Mouse (Mus musculus) kidney, embryonic 14.5 days (tissue): ENCODE measurements around the gene Cant1. TPM values are rescaled to one million over a fixed set of nuclear protein-coding genes. Genes with fewer than 3 reads are reported as not detected.
A peak's percentile ranks its signal among the peaks of the same experiment; 100 is the strongest.

Experiments used
- ATAC-seq: fragments of 200-750 bp; cut with Nextera tagmentation; 2 replicates; pipeline ENCODE4 v1.8.0; 2017; ENCODE audit warnings: moderate number of reproducible peaks, mild to moderate bottlenecking, moderate TSS enrichment, moderate library complexity; ENCODE audit not compliant: low FRiP score, low TSS enrichment
- H3K27ac ChIP-seq: fragments of 300-500 bp; sonication (generic); 2 replicates; pipeline ENCODE4 v1.5.1; 2014; ENCODE audit warnings: low read depth, mild to moderate bottlenecking, low read length, moderate library complexity, mixed read lengths
- H3K27me3 ChIP-seq: fragments of 300-500 bp; sonication (generic); 2 replicates; pipeline ENCODE4 v1.6.1; 2014; ENCODE audit warnings: mild to moderate bottlenecking, low read length; ENCODE audit not compliant: control insufficient read depth, insufficient read depth
- H3K36me3 ChIP-seq: fragments of 300-500 bp; sonication (generic); 2 replicates; pipeline ENCODE4 v1.6.1; 2014; ENCODE audit warnings: low read length, mixed read lengths; ENCODE audit not compliant: control insufficient read depth, insufficient read depth
- H3K4me1 ChIP-seq: fragments of 300-500 bp; sonication (generic); 2 replicates; pipeline ENCODE4 v1.6.1; 2014; ENCODE audit warnings: low read length, mixed read lengths; ENCODE audit not compliant: control insufficient read depth, insufficient read depth
- H3K4me2 ChIP-seq: fragments of 300-500 bp; sonication (generic); replicated peaks from 2 replicates; pipeline ENCODE4 v1.6.1; 2014; ENCODE audit warnings: low read depth, mild to moderate bottlenecking, low read length
- H3K4me3 ChIP-seq: fragments of 300-500 bp; sonication (generic); 2 replicates; pipeline ENCODE4 v1.5.1; 2014; ENCODE audit warnings: mild to moderate bottlenecking, low read length
- H3K9ac ChIP-seq: fragments of 300-500 bp; sonication (generic); 2 replicates; pipeline ENCODE4 v1.6.1; 2014; ENCODE audit warnings: low read depth, mild to moderate bottlenecking, low read length, moderate library complexity
- H3K9me3 ChIP-seq: fragments of 300-500 bp; sonication (generic); 2 replicates; pipeline ENCODE4 v1.6.1; 2016; ENCODE audit warnings: low read length; ENCODE audit not compliant: control insufficient read depth
- WGBS: fragments of 180-500 bp; shearing (Covaris S2); extraction: QIAGEN DNeasy Blood & Tissue Kit; methylation state at CpG from one replicate; pipeline ENCODE4 v1.1.7; 2014; 5-methylcytosine and 5-hydroxymethylcytosine counted together
- polyA plus RNA-seq: library from polyadenylated mRNA; unstranded; fragments of >200 nt; fragmentation: Nextera tagmentation; extraction: Ambion mirVana; gene quantifications from 2 replicates; pipeline ENCODE4 v1.2.1, GENCODE M21; 2014

Cant1 gene
- polyA plus RNA-seq, 1 experiment from 2014 or later, result 24.1 TPM

DNA sequence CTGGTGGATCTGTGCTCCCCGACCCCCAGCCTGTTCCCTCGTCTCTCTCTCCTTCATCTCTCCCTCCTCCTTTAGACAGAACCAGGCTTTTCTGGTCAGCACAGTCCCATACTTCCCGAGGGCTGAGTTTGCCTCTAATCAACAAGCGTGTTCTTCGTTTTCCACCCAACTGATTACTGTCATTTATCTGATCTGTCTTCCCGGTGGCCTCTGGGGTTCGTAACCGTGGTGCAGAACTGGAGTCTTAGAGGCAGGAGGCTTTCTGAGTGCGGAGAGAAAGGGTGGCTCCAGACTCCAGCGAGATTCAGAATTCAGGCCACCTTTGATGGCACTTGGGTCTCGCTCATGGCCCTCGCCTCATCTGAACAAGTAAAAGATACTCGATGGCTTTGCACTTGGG lies 15.2 kb upstream of the Cant1 start:
- no peak for ATAC-seq
- Histone ChIP-seq H3K9me3 (no peaks in the 10 kb centered on the region), H3K4me1 (peaks cover 29% of the 10 kb centered on the region), H3K9ac (no peak overlapping the region), H3K36me3 (no peaks in the 10 kb centered on the region), H3K27me3 (no peaks in the 10 kb centered on the region), H3K27ac (no peak overlapping the region), H3K4me3 (peak overlapping the region; percentile 9; the same call in 1 of the 2 replicates), H3K4me2 (peak overlapping the region; percentile 19)
- WGBS, result 36% methylated on average over 13 of the region's 13 CpGs

DNA sequence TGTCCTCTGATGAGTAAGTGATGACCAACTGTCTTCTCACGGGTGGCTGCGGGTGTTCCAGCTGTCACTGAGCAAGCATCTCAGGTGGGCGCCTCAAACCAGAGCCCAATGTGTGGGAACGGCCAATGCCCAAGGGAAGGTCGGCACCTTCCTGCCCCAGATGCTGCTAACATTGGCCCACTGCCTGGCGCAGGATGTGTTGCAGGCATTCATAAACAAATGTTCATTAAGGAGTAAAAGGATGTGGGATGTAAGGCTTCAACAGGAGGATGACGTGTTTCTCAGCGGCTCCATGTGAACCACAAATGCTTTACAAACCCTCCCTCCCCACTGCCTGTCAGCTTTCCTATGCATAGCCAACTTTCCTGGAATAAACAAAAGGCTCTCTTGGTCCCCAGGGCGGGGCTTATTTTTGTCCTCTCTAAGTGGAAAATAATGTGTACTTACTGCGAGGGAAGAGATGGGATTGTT lies 14.5 kb upstream of the Cant1 start:
- Histone ChIP-seq H3K4me1 (peaks cover 28% of the 10 kb centered on the region), H3K4me2 (peak overlapping the region; percentile 19), H3K27ac (no peak overlapping the region), H3K9me3 (no peaks in the 10 kb centered on the region), H3K9ac (no peak overlapping the region), H3K4me3 (no peak overlapping the region), H3K36me3 (no peaks in the 10 kb centered on the region), H3K27me3 (no peaks in the 10 kb centered on the region)
- WGBS, result 70% methylated on average over 10 of the region's 10 CpGs
- no peak for ATAC-seq

DNA sequence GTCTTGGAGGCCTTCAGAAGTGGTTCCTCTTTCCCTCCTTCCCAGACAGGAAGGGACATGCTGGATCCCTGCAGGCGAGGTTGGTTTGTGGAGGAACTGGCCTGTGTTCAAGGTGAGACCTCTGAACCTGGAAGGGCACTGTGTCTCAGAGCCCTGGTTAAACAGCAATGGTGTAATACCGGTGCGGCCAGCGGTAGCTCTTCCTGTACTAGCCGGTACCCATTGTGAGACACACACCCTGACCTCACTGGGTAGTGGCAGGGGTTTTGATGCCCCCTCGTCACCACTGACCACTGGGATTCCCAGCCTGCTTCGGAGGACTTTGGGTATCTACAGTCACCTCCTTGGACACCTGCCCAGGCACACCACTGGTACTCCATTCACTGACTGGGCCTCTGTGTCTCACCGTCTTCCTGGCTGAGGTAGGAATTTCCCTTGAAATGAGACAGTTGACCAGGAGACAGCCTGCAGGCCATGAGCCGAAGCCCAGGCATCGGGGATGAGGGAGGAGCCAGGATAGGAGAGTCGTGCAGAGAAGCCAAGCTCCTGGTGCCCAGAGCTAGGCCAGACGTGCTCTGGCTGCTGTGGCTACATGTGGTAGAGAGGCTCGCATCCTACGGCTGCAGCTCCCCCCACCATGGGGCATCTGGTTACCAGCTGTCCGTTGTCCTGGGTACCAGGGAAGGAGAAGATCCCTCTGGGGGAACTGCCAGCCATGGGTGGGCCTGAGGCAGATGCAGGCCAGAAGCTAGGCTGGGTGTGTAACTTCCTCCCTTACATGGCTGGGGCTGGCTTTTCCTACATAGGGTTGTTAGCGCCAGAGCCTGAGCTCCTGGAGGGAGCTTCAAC lies 12.4 kb upstream of the Cant1 start:
- Histone ChIP-seq H3K27me3 (no peaks in the 10 kb centered on the region), H3K4me3 (no peak overlapping the region), H3K27ac (no peak overlapping the region), H3K9ac (no peak overlapping the region), H3K4me1 (peaks cover 41% of the 10 kb centered on the region), H3K4me2 (no peak overlapping the region), H3K36me3 (no peaks in the 10 kb centered on the region), H3K9me3 (no peaks in the 10 kb centered on the region)
- WGBS, result 82% methylated on average over 16 of the region's 16 CpGs
- ATAC-seq, result no peak

DNA sequence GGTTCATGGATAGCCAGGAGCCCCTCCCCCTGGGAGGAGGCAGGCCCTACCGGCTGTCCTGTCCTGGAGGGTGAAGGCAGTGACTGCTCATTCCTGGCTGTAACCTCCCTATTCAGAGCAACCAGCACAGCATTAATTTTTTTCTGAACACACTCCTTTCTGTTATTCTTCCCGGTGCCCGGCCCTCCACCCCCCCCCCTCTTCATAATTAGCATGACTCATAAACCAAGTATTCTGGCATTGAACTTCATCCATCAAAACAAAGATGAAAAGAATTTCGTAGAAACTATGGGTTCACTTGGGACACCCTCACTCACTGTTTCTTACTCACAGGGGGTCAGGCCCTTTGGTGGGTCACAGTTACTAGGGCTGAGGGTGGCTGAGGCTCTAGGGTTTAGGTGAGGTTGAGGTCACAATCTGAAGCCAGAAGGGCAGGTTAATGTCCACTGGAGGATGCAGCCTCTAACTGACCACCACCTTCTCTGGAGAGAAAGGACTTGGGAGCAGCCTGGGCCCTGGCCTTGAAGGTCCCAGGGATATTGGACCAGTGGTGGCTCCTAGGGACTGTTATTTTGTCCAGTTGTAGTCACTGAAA lies 11.5 kb upstream of the Cant1 start:
- H3K27ac ChIP-seq, result no peak overlapping the region
- no peak overlapping the region for H3K9ac ChIP-seq
- no peak overlapping the region for H3K4me2 ChIP-seq
- H3K27me3 ChIP-seq, result no peaks in the 10 kb centered on the region
- WGBS, result 30% methylated on average over 4 of the region's 4 CpGs
- H3K9me3 ChIP-seq, result no peaks in the 10 kb centered on the region
- no peak overlapping the region for H3K4me3 ChIP-seq
- ATAC-seq, result no peak
- H3K36me3 ChIP-seq, result no peaks in the 10 kb centered on the region
- H3K4me1 ChIP-seq, result peaks cover 41% of the 10 kb centered on the region

DNA sequence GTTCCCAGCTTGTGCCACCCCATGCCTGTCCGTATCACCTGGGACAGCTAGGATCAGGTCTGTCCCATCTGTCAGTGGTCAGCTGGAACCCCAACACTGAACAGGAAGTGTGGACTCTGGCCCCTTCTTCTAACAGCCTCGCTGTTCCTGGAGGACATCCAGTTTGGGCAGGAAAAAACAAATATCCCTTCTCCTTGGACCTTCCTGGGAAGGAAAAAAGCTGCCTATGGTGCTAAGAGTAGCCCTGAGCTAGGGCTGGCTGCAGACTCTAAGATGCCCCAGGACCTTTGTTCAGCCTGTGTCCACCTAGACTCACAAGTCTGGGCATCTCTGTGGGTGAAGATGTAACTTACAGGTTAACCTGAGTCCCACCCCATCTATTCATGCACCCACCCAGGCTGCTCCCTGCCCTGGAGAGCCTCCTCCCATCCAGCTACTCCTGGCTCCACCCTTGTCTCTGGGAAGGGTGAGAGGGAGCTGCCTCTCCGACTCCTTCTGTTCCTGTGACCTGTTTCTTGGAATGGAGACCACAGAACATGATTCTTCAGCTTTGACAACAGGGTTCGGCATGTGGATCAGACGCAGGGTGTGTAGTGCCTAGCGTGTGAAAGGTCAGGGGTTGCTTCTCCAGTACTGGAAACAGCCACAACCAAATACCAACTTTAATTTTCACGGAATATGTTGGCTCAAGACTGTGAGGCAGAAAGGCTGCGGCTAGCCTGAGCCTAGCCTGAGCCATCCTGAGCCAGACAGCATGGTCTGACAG lies 10.2 kb upstream of the Cant1 start:
- Histone ChIP-seq H3K9ac (0 out of 2 replicates have a peak overlapping the region, but pooled peaks have one; percentile 5), H3K4me3 (peak overlapping the region; percentile 15; the same call in 1 of the 2 replicates), H3K36me3 (no peaks in the 10 kb centered on the region), H3K4me2 (peak overlapping the region; percentile 46), H3K9me3 (no peaks in the 10 kb centered on the region), H3K27me3 (no peaks in the 10 kb centered on the region), H3K4me1 (peaks cover 42% of the 10 kb centered on the region), H3K27ac (no peak overlapping the region)
- WGBS, result 37% methylated on average over 8 of the region's 8 CpGs
- ATAC-seq, result no peak

DNA sequence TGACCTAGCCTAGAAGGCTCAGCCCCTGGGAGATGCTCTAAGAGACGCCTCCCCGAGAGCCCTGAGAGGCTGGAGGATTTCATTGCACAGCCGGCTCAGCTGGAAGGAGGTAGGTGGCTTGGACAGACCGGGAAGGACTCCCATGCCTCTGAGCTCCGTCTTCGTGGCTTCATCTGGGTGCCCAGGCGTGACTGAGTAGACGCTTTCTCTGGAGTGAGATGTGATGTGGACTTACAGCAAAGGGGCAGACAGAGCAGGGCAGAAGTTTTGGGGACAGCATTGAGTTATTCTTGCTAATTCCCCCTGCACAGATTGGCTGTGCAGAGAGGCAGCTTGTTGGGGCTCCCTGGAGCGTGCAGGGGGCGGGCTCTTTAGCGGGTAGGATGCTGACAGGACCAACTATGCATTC lies 9.6 kb upstream of the Cant1 start:
- ATAC-seq, result peak; percentile 29; the same call in 1 of the 2 replicates
- 3% methylated on average over 11 of the region's 11 CpGs for WGBS

DNA sequence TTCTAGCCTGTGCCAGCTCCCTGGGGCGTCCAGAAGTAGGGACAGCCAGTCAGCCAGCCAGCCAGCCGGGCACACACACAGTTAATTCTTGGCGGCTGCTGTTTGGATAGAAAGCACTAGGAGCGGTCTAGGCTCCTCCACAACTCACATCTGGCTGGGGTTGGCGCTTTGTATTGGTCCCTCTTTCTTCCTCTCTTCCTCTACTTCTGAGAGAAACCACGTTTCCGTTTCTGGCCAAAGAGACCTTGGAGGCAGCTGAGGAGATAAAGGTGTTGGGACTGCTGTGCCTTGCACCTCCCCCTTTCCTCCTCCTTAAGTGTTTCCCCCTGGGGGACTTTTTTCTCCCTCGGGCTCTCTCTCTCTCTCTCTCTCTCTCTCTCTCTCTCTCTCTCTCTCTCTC lies 9.1 kb upstream of the Cant1 start, which contains the start of gene C1qtnf1:
C1qtnf1 (plus strand) TSS at position 218 of the 400 bp plus-strand sequence.
- H3K9ac ChIP-seq, result peak within 1 kb of the TSS; percentile 45; the same call in 1 of the 2 replicates
- H3K36me3 ChIP-seq, result no peaks in the 10 kb centered on the region
- peak within 1 kb of the TSS; percentile 15 for H3K4me3 ChIP-seq
- ATAC-seq, result no peak
- peaks cover 45% of the 10 kb centered on the region for H3K4me1 ChIP-seq
- no peak within 1 kb of the TSS for H3K27ac ChIP-seq
- no peaks in the 10 kb centered on the region for H3K27me3 ChIP-seq
- 4% methylated on average over 8 of the region's 8 CpGs for WGBS
- H3K9me3 ChIP-seq, result no peaks in the 10 kb centered on the region
- peak within 1 kb of the TSS; percentile 46 for H3K4me2 ChIP-seq

More for the DNA sequence above, 9.6 kb upstream of the Cant1 start:
- Histone ChIP-seq H3K4me2 (peak overlapping the region; percentile 46), H3K4me1 (peaks cover 46% of the 10 kb centered on the region), H3K9me3 (no peaks in the 10 kb centered on the region), H3K9ac (peak overlapping the region; percentile 45; the same call in 1 of the 2 replicates), H3K27ac (no peak overlapping the region), H3K36me3 (no peaks in the 10 kb centered on the region), H3K4me3 (peak overlapping the region; percentile 15), H3K27me3 (no peaks in the 10 kb centered on the region)

DNA sequence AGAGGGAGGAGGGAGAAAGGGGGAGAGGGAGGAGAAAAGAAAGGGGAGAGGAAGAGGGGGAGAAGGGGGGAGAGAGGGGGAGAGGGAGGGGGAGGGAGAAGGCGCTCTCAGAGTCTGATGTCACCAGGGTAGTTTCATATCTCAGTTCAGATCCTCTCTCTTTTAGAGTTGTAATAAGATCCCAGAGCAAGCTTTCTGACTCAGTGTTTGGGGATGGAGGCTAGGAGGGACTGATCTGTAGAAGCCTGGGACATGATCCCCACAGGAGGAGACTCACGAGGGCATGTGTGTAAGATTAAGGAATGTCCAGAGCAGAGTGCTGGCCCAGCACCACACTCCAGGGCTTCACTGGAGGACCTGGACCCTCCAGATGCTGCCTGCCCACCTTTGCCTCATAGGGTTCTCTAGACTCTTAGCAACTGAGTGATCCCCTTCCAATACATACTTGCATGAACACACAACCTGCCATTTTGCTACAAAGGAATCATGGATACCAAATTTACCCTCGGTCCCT lies 8.4 kb upstream of the Cant1 start:
- no peak overlapping the region; the same call in 1 of the 2 replicates for H3K4me3 ChIP-seq
- no peaks in the 10 kb centered on the region for H3K36me3 ChIP-seq
- peak overlapping the region; percentile 46 for H3K4me2 ChIP-seq
- 35% methylated on average over 3 of the region's 3 CpGs for WGBS
- H3K9me3 ChIP-seq, result no peaks in the 10 kb centered on the region
- H3K27ac ChIP-seq, result no peak overlapping the region
- no peak overlapping the region for H3K9ac ChIP-seq
- no peaks in the 10 kb centered on the region for H3K27me3 ChIP-seq
- ATAC-seq, result no peak
- peaks cover 45% of the 10 kb centered on the region for H3K4me1 ChIP-seq
